Mouse (Mus musculus) large intestine, adult 2 months (tissue): Measurements from ENCODE around the gene Dnm2. TPM values are rescaled to one million over a fixed set of nuclear protein-coding genes. Genes with fewer than 3 reads are reported as not detected.

Source experiments
- DNase-seq: peaks from one replicate; pipeline ENCODE4 v3.0.0-alpha.2; 2012; ENCODE audit warnings: low read depth, low spot score
- WGBS: fragments of 180-500 bp; shearing (Covaris S2); methylation state at CpG from one replicate; pipeline ENCODE4 v1.1.7; 2018; 5-methylcytosine and 5-hydroxymethylcytosine counted together
- polyA plus RNA-seq: library from polyadenylated mRNA; depleted of rRNA; stranded (reverse); fragments of >200 nt; gene quantifications from 2 replicates; pipeline ENCODE4 v1.2.3, GENCODE M21; 2012; rRNA removed

Dnm2 gene
- 161 and 217 TPM in 2 replicates for polyA plus RNA-seq

DNA sequence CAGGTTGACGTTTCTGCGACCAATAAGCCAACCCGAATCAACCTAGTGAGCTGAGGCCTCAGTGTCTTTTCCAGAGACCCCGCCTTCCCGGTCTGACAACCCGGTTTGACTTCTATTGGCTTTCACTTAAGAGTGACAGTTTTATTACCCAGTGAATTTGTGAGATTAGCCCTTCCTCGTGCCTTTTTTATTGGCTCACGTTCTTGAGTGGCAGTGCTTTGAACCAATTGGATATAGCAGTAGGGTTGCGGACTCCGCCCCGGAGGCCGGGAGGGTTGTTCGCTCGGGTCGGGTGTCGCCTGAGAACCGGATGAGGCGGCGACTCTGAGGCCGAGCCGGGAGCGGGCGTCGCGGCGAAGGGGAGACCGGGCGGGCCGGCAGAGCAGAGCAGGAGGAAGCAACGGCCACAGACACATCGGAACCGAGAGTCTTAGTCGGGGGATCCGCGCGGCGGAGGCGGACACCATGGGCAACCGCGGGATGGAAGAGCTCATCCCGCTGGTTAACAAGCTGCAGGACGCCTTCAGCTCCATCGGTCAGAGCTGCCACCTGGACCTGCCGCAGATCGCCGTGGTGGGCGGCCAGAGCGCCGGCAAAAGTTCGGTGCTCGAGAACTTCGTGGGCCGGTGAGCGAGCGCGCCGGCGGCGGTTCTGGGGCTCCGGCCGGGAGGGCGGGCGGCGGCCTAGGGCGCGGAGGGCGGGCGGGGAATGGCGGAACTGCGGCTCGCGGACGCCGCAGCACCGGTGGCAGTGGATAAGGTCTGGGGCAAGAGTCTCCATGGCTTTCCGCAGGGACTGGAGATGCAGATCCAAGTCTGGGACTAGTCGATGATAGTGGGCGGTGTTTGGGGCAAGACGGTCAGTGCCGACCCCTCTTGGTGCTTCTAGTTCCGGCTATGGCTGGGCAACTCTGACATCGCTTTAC, at the start of gene Dnm2:
Gene Dnm2 (plus strand): TSS at position 278 of the 925 bp plus-strand sequence.
- peak; percentile 100 for DNase-seq
- under 1% methylated on average over 82 of the region's 82 CpGs for WGBS

DNA sequence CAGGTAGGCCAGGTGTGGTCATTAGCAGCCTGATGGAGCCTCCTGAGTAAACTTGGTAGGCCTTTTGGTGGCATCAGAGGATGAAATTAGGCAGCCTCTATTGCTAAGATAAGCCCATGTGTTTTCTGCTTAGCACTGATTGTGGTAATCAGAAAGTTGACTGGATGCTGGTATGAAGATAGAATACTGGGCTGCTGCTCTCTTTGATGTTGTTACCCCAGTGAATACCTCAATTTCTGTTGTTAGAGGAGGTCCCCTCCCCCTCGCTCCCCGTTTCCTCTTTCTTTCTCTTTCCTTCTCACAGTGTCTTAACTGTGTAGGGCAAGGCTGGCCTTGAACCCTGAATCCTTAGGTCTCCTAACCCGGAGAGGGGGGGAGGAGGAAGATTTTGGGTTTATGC, 45.5 kb upstream of the Dnm2 start:
- DNase-seq, result no peak
- WGBS, result 63% methylated on average over 3 of the region's 3 CpGs

DNA sequence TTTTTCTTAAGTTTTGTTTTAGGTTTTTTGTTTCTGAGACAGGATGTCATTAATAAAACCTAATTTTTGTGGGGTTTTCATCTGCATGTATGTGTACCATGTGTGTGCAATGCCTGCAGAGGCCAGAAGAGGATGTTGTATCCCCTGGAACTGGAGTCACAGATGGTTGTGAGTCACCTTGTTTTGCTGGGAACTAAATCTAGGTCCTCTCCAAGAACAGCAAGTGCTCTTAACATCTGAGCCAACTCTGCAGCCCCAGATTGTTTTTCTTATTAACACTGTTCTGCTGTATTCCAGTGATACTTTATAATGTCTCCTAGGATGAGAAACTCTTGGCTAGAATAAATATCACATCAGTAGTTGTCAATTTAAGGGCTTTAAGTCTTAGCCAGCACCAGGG, 43.8 kb upstream of the Dnm2 start:
- DNase-seq, result no peak

DNA sequence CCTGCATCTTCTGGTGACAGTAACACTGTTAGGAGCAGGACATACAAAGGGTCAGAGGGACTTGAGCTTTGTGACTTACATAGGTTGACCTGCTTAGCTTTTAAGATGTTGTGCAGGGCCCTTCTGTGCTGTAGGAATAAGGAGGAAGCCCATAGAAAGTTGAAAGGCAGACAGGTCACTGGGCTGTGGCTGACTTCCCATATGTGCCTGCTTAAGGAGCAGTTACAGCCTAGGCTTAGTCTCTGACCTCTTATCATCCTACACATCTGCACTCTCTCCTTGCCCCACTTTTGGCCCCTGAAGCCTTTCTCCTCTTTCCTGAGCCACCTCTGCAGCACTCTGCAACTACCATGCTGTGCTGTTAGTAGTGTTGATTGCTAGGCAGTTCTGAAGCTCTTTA, 40.7 kb upstream of the Dnm2 start:
- DNase-seq, result no peak

DNA sequence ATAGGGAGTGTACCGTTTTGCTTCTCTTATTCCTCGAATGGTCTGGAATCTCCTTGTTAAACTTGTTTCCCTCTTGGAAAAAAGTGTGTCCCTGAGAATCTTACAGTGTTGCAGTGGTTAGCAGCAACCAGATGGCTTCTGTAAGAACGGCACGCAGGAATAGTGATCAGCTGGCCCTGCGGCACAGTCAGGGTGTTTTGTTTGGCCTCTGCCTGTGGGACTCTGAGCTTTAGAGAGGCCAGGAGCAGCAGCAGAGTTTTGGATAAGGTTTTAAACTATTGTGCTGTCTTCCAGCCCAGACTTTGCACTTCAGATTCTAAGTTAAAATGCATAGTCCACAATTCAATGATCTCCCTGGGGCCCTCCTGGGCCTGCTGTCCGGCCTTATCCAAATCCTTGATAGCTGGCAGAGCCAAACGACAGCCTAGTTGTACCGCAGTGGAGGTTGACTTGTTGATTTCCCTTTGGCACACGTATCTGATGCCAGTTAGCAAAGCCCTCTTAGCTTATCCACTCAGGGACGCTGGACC, 32.0 kb upstream of the Dnm2 start:
- 85% methylated on average over 10 of the region's 10 CpGs for WGBS
- DNase-seq, result no peak

DNA sequence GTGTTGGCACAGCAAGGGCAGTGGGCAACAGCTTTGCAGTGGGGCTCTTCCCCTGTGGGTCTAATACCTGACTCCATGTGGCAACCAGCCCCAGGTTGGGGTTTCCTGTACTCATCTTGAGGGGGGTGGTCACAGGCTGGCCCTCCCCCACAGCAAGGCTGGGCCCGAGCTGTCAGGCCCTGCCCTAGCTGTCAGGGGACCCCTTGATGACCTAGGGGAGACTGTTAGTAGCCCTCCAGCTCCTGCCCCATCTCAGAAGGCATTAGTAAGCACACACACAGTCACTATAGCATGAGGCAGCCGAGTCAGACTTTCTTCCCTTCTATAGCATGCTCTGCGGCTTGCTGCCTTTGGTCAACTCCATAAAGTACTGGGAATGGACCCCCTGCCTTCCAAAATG, 29.0 kb upstream of the Dnm2 start:
- WGBS, result 85% methylated on average over 3 of the region's 3 CpGs
- no peak for DNase-seq

DNA sequence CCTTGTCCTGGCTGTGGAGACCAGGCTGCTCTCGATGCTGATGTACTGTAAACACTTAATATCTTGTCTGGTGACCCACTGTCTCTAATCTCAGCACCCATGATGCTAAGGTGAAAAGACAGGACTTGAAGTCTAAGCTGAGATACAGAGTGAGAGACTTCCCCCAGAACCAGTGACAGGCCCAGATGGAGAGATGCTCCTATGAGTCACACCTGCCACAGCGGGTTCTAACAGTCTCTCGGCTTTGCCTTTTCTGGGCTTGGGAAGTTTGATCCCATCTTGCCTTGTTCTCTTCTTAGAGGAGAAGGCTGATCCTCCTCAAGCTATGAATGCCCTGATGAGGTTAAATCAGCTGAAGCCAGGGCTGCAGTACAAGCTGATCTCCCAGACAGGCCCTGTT, 27.5 kb upstream of the Dnm2 start:
- whole genome bisulfite sequencing, result 85% methylated on average over 3 of the region's 3 CpGs
- DNase-seq, result no peak

DNA sequence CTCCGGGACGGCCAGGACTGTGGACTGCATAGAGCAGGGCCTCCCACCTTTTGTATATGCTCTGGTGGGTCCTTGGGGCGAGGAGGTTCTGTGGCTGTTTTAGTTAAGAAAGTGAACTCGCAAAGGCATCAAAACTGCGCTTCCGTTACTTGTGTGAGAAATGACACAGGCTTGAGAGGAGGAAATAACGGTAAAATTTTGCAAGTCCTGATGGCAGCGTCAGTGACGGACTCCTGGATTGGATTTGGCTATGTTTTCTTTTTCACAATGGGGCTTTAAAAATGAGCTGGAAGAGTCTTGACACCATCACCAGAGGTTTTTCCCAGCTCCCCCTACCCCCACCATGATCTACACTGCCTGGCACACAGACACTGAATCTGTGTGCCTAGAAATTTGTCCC, 23.7 kb upstream of the Dnm2 start:
- DNase-seq, result no peak
- 91% methylated on average over 9 of the region's 9 CpGs for WGBS

DNA sequence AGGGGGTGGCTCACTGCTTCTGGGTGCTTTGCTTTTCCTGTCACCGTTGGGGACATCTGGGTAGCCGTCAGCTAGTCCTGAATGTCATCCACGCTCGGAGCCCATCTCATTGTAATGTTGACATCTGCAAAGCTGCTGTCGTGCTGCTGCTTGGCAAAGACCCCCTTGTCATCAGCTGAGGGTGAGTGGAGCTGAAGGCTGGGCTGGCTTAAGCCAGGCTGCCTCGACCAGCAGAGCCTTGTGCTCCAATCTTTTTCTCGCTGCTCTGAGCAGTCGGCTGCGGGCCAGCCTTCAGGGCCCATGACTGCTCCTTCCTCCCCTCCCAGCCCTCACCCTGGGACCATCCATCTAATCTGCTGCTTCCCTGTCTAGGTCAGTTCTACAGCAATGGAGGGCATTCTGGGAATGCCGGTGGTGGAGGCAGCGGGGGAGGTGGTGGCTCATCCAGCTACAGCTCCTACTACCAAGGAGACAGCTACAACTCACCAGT, 21.9 kb upstream of the Dnm2 start:
- DNase-seq, result no peak
- 89% methylated on average over 11 of the region's 11 CpGs for WGBS

DNA sequence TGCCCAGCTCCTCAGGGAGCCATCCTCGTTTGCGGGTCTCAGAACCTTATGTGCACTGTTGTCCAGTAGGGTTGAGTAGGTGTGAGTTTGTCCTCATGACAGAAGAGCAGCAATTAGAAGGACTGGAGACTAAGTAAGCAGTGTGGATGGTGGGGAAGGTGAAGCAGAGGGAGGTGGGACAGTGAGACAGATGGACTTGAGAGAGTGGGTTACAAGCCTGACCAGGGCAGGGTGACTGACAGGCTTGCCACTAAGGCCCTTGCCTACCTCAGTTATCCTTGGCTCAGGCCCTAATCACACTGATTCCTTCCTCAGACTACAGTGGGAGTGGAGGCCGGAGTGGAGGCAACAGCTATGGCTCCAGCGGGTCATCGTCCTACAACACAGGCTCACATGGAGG, 21.0 kb upstream of the Dnm2 start:
- WGBS, result 92% methylated on average over 5 of the region's 5 CpGs
- no peak for DNase-seq

DNA sequence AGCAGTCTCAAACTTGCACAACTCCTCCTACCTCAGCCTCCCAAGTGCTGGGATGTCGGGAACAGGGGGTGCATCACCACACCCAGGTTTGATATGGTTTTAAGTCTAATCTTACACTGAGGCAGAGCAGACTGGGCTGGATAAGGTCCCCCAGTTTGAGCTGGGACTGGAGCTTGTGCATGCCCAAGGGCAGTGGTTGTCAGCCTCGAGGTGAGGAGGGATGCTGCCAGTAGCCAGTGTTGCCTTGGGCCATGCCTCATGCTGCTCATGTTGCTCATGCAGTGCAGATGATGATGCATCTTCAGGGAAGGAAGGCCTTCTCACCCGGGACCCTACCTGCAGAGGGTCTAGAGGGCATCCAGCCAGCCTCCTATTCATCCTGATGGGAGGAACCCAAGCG, 19.2 kb upstream of the Dnm2 start:
- 67% methylated on average over 4 of the region's 4 CpGs for WGBS
- no peak for DNase-seq

DNA sequence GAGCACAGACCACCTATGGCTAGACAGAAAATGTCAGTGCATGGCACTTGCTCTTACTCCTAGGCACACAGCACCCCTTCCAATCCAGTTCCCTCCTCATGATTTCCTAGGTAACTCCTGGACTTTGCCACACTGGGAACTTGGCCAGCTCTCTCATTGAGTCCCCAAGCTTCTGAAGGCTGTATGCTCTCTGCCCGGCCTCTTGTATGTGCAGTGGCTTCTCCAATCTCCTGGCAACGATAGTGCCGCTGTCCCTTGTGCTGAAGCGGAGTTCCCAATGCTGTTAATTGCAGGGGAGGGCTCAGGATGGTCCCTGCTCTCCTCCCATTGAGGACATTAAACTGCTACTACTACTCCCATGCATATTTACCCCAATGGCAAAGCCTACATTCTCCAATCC, 16.8 kb upstream of the Dnm2 start:
- WGBS, result 2% methylated on average over 4 of the region's 4 CpGs
- DNase-seq, result no peak

DNA sequence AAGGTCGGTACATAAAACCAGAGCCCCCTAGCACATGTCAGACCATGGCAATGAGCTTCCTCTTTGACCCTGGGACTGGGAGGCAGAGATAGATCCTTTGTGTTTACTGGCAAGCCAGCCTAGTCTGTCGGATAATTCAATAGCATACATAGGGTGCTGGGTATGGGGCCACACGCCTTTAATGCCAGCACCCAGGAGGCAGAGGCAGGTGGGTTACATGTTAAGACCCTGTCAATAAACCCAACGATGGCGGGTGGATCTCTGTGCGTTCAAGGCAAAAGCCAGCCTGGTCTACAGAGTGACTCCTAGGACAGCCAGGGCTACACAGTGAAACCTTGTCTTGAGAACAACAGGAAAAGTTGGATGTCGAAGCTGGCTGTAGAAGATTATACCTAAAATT, 16.1 kb upstream of the Dnm2 start:
- 65% methylated on average over 7 of the region's 7 CpGs for WGBS
- no peak for DNase-seq

DNA sequence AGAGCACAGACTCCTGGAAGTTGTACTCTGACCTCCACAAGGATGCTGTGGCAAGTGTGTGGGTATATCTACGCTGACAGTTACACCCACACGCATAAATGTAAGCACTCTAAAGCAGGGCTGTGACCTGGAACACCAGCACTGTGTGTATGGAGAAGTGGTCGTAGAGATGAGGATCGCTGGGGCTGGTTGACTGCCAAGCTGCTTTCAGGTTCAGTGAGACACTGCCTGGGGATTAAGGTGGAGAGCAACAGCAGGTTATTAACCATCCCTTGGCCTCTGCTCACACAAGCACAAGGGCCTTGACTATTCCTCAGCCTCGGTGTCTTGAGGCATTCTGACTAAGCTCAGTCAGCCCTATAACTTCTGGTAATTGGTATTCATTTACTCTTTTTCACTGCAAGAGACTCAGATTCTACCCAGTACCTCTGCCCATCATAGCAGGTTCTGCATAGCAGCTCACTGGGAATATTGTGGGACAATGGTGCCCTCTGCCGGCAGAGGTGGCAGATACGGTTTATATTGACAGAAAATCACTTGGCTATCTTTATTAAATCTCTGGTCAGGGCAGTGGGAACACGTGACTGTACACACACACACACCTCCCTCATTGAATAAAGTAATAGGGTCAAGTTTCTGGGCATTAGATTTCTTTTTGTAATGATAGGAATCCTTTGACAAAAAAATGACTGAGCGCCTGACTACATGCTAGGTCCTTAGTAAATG, 15.0 kb upstream of the Dnm2 start:
- 27% methylated on average over 9 of the region's 9 CpGs for WGBS
- DNase-seq, result no peak

DNA sequence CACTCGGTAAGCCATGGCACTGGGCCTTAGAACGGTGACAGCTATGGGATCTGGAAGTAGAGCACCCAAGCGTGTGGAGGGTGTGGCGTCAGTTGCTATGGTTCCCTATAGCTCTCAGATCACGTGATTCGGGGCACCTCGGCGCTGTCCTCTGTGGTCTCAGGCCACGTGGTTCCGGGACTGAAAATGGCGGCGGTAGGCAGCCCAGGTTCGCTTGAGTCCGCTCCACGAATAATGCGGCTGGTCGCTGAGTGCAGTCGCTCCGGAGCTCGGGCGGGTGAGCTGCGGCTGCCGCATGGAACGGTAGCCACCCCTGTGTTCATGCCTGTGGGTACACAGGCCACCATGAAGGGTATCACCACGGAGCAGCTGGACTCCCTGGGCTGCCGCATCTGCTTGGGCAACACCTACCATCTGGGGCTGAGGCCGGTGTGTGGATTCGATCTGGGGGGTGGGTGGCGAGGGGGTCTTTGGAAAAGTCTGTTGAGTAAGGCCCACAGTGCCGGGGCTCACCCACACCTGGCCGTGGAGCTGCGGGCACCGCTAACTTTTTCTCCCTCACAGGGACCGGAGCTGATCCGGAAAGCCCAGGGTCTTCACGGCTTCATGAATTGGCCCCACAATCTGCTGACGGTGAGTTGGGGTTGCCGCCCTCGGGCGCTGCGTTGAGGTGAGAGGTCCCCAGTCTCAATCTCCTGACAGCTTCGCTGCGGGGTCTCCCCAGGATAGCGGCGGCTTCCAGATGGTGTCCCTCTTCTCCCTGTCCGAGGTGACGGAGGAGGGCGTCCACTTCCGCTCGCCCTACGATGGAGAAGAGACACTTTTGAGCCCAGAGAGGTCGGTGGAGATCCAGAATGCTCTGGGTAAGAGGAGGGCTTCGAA, 12.8 kb upstream of the Dnm2 start, which contains the start of gene Qtrt1:
Gene Qtrt1 (plus strand): TSS at position 169 of the 882 bp plus-strand sequence.
- peak; percentile 84 for DNase-seq
- WGBS, result 1% methylated on average over 53 of the region's 53 CpGs

DNA sequence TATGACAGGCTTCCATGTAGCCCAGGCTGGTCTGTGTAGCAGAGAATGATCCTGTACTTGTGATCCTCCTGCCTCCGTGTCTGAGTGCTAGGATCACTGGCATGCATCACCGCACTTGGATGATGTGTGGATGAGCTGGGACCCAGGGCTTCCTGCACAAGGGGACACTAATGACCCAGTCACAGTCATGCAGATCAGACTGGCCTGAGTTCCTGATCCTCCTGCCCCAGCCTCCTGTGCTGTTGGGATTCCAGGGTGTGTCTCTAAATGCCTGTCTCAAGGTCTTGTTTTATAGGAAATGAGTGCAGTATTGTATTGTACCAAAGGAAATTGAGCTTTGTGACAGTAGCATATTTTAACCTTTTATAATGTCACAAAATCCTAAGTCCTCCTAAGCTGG, 6.8 kb upstream of the Dnm2 start:
- no peak for DNase-seq
- WGBS, result 90% methylated on average over 2 of the region's 2 CpGs

DNA sequence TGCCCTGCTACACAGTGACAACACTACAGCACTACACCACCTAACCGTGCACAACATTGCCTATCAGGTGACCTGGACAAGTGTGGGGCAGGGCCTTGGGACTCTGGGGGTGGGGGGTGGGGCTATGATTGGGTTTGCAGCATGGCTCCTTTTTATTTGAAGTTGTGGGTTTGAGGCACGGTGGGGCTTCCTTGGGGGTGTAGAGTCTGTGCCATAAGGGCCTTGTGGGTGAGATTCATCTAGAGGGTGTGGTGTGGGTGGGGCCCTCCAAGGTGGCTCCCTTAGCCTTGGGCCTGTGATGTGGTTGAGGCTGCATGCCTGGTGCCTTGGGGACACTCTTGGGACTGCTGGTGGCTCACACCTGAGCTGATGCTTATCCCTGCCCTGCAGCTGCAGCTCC, 5.1 kb upstream of the Dnm2 start:
- DNase-seq, result no peak
- 58% methylated on average over 2 of the region's 2 CpGs for WGBS

DNA sequence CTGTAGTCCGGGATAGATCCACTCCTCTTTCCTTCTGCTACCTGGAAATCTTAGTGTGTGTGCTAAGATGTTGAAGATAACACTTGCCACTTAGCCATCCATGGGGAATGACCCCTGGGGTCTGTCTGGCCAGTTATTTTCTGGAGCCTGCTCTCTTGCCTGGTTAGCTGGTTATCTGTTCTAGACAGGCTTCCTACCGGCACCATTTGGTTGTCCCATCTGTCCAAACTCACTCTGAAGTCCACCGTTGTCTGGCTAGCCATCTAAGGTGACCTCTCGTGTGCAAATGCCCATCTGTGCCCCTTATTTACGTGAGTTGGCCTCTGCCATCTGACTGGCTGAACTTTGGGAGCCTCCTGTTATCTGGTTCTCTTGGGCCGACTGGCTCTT, 843 bp downstream of the Dnm2 start:
- under 1% methylated on average over 6 of the region's 6 CpGs for WGBS
- DNase-seq, result no peak

DNA sequence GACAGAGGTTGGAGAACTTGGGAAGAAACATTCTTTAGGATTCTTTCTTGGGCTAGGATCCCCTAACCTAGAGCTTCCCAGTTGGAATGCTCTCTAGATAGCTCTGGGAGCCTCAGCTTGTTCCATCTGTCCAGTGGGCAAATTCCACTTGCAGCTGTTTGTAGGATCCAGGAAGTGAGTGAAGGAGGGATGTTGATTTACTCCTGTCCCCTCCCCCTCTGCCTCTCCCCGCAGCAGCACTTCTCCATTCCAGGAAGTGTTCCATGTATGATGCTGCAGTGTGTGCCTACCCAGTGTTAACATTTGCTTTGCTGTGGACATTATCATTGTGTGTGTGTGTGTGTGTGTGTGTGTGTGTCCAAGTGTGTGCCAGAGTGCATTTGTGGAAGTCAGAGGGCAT, 1.3 kb downstream of the Dnm2 start:
- 5% methylated on average over 1 of the region's 1 CpGs for WGBS
- no peak for DNase-seq

DNA sequence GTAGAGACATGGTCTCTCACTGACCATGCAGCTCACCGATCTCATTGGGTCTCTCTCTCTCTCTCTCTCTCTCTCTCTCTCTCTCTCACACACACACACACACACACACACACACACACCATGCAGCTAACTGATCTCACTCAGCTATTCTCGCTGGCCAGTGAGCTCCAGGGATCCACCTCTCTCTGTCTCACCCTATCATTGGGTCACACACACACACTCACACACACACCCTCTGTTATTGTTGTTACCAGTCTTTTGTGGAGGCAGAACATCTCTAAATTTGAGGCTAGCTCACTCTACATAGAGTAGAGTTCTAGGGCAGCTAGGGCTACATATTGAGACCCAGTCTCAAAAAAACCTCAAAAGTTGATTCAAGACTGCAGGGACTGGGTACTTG, 1.8 kb downstream of the Dnm2 start:
- no peak for DNase-seq
- WGBS, result 40% methylated on average over 2 of the region's 2 CpGs
